Mouse (Mus musculus): ENCODE results near the gene Dnaic1.
"Not testable (repeated sequence)": the region's sequence is repeated elsewhere in the genome, so short reads cannot be mapped to it uniquely, and the experiment has no call there.

Gene Dnaic1

GRCm38 (mm10) chr4:41665009-41665675 is 95.6 kb downstream of the Dnaic1 start:
- no peak for DNase-seq (ENCODE audit: low spot score in 2 of 2)

GRCm38 (mm10) chr4:41666646-41667045 is 97.1 kb downstream of the Dnaic1 start:
- DNase-seq (ENCODE audit: low spot score in 2 of 2) = no peak

- DNase-seq (ENCODE audit: low spot score in 2 of 2) = no peak
Observed at GRCm38 (mm10) chr4:41670836-41671235, 101.3 kb downstream of the Dnaic1 start.

DNA sequence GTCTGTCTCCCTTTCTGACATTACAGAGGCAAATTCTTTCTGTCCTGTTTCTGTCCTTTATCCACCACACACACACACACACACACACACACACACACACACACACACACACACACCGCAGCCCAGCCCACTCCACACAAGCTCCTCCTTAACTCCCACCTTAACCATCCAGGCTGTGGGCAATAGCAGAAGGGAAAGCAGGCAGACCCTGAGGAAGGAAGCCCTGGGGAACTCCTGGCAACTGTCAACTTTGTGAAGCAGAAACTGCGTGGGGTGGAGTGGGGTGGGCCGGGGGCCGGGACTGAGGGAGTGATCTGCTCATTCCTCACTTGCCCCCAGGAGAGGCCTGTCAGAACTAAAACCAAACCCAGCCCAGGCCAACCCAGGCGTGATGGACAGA is 101.9 kb downstream of the Dnaic1 start:
- DNase-seq (ENCODE audit: low spot score in 2 of 2) = no peak

DNA sequence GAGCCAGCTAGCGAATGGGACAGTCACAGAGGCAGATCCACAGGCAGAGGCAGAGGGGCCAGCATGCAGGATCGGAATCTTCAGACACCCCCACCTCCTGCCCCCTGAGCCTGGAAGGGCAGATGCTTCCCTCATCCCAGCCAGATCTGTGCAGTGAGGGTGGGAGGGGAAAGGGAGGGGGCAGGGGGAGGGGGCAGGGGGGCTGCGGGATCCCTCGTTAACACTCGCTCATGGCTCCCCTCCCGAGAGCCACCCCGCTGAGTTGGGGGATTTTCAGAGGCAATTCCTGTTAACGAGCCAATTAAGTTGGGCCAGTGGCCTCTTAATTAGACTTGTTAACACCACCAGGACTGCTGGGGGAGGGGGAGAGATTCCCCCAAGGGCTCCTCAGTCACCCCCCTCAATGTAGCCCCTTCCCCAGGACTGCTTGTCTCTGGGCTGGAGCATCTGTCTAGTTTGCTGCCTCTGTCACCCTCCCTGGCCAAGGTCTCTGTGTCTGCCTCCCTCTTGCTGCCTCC is 102.4 kb downstream of the Dnaic1 start:
- DNase-seq (ENCODE audit: low spot score in 2 of 2) = no peak

GRCm38 (mm10) chr4:41672522-41672963 is 103.0 kb downstream of the Dnaic1 start:
- DNase-seq (ENCODE audit: low spot score in 2 of 2) = no peak

DNA sequence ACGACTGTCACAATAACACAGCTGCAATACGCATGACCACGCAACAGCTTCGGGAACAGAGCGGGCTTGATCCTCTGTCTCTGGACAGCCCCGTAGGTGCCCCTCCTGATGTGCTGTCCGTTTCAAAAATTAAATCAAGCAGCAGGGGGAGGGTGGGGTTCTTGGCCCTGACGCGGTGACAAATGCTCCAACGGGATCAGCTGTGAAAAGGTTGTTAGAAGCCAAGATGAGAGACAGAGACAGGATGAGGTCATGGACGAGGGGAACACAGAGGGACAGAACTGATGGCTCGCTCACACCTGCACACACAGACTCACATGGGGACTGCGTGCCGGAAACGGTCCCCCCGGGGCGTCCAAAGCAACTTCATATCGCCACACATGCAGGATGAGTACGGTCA is 103.6 kb downstream of the Dnaic1 start:
- DNase-seq (ENCODE audit: low spot score in 2 of 2) = no peak

DNA sequence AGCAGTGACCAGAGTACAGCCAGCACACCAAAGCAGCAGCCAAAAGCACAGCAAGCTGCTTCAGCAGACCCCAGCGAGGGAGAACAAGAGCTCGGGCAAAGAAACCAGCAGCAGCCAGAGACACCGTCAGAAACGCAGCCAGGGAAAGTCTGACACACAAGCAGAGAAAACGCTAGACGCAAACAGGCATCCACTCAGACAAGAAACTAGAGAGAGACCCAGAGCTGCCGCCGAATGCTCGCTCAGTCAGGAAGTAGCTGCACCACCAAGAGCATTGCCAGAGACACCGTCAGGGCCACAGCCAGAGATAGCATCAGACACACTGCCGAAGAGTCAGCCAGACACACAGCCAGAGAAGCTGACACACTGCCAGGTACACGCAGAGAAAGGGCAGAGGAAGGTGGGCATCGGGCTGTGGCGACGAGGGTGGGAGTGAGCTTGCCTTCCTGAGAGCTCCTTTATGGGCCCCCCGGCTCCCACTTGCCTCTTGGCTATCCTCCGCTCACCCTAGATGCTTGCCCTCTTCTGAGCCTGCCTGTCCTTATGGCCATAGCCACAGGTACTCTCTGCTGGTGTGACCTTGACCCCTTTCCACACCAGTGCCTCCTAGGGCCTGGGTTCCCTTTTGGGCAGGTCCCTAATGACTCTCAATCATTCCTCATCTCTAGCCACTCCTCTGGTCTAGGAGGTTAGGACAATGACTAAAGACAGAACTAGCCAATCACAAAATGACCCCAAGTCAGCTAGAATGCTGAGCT is 106.9 kb downstream of the Dnaic1 start:
- no peak for DNase-seq (ENCODE audit: low spot score in 2 of 2)

DNA sequence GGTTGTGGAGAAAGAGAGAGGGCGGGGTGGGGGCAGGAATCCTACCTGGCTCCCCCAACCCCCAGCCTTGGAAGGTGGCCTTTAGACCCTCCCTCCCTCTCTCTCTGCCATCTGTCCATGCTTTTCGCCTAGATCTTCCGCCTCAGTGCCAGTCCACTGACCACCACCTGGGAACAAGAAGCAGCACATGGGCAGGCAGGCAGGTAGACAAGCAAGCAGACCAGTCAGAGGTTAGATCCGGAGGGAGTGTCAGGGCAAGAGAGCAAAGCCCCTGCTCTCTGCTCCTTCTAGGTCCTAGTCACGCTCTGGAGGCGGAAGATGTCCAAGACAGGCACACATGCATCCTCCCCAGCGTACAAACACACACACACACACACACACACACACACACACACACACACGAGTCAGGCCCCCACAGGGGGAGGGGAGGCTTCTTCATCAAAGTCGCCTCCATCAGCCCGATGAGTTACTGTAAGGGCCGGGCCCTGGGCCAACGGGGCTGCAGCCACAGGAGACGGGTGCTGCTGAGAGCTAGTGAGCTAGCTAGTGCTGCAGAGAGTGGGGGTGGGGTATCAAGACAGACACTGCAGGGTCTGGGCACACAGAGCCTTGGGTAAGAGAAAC is 107.5 kb downstream of the Dnaic1 start:
- DNase-seq (ENCODE audit: low spot score in 2 of 2) = no peak

- no peak for DNase-seq (ENCODE audit: low spot score in 2 of 2)
Observed at GRCm38 (mm10) chr4:41678863-41679262, 109.3 kb downstream of the Dnaic1 start.

DNA sequence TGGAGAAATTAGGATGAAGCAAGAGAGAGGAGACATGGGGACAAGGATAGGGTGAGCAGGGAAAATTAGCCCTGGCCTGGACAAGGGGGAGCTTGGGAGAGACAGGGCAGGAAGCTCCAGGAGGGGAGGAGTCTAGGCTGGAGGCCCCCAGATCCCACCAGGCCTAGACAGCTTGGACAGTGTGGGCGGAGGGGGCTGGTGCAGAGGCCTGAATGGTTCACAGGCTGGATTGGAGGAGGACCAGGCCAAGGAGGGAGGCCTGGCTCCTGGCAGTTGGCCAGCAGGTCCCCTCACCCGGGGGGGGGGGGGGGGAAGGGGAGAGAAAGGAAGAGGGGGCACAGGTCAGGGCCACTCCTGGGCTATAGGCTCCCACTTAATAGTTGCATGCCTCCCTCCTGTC is 109.7 kb downstream of the Dnaic1 start:
- DNase-seq (ENCODE audit: low spot score in 2 of 2) = no peak

DNA sequence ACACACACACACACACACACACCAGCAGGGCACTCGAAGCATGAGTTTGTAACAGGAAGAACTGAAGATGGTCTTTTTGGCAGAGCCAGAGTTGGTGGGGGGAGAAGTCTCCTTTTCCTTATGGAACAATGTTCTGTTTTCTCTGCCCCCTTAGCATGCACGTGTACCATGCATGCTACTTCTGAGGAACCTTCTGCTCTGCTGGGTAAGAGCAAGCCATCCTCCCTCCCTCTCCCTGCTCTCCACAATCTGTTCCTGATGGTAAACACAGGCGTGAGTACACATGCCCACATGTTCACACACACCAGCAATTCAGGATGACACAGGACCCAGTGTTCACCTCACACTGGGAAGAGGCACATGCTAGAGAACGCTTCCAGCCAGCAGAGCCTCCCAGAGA is 111.6 kb downstream of the Dnaic1 start:
- DNase-seq (ENCODE audit: low spot score in 2 of 2) = peak in 1 of 2 experiments; percentile 69

GRCm38 (mm10) chr4:41681947-41682346 is 112.4 kb downstream of the Dnaic1 start:
- no peak for DNase-seq (ENCODE audit: low spot score in 2 of 2)

GRCm38 (mm10) chr4:41682789-41683188 is 113.2 kb downstream of the Dnaic1 start:
- no peak for DNase-seq (ENCODE audit: low spot score in 2 of 2)

DNA sequence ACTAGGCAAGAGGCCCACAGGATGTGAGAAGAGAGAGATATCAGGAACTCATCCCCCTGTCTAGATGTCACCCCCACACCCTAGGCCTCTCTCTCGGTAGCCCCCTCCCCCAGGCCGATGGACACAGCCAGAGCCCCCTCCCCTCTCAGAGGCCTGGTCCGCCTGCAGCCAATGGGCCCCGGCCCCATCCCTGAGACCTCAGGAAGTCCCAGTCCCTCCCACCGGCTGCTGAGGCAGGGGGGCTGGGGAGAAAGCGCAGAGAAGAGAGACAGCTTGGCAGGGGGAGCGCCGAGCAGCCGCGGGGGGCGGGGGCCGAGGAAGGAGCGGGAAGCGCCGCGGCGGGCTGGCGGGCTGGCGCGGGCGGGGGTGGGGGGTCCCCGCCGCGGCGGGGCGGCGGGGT is 113.7 kb downstream of the Dnaic1 start:
- not testable (repeated sequence) for DNase-seq (ENCODE audit: low spot score in 2 of 2)

DNA sequence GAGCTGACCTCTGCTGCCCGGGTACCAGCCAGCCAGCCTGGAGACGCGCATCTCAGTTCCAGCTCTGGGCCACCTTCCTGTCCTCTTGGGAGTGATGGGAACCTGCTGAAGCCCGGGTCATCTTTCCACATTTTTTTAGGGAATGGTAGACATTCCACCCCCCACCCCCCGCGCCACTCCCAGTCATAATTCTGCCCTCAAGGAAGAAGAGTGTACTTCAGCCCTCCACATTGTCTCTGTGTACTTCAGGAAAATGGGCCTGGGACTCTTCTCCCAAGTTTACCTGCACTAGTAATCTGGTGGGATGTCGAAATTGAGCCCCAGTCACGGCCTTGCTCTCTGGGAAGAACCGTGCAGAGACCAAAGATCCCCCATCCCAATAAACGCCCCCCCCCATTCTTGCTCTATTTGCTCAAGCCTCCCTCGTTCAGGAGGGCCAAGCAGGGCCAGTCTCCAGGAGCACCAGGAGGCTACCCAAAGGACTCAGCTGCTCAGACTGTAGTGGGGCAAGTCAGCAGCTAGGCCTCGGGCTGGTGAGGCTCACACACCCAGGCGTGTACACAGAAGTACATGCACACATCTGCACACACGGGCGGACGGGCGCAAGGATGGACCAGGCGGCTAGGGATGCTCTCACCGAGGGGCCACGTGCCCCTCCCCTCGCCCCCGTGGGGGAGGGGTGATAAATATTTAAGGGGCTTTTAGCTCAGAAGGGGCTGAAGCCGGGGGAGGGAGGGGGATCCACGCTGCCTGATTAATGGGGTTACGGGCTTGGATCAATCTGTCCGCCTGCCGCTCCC is 114.8 kb downstream of the Dnaic1 start:
- DNase-seq (ENCODE audit: low spot score in 2 of 2) = not testable (repeated sequence)

- DNase-seq (ENCODE audit: low spot score in 2 of 2) = not testable (repeated sequence)
Observed at GRCm38 (mm10) chr4:41684931-41685453, 115.4 kb downstream of the Dnaic1 start.

DNA sequence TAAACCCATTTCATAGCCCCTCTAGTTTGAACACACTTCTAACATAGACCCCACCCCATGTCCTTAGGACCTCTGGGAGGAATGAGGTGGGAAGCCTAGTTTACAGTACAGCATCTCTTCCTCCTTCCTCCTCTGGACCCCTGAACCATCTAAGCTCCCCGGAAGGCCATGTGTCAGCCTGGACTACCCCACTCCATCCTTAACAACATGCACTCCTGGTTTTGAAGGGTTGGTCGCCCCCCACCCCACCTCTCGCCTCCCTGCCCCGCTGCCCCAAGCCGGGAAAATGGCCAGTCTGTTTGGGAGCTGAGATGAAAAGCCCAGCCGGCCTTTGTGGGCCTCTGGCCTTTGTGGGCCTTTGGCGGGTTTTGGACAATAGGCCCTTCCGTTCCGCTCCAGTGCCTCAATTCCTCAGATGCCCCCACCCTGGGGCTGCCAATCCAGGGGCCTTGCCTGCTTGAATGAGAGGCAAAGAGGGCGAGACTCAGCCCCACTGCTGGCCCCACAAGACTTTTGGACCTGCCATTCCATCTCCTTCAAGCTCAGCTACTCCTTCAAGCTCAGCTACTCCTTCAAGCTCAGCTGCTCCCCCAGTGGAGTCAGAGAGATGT is 116.4 kb downstream of the Dnaic1 start:
- not testable (repeated sequence) for DNase-seq (ENCODE audit: low spot score in 2 of 2)
